Mouse (Mus musculus): ENCODE measurements around the gene Gm8871. TPM values are rescaled to one million over a fixed set of nuclear protein-coding genes. Genes with fewer than 3 reads are reported as not detected.

The Gm8871 gene
- polyA plus RNA-seq (2014; fragmentation: Illumina TruSeq; extraction: RNeasy Lipid Tissue Mini Kit (QIAGEN cat#74804)) = not detected

GRCm38 (mm10) chr5:10947505-10947904, at the start of gene Gm8871, which contains the start of gene Gm8857:
TSS of gene Gm8871 (plus strand) at chr5:10947805.
TSS of gene Gm8857 (plus strand) at chr5:10947807.

Other genes starting within 250 kb of the Gm8871 start
- gene Gm8857, start within 50 bp of the Gm8871 start, polyA plus RNA-seq (2014; fragmentation: Illumina TruSeq; extraction: RNeasy Lipid Tissue Mini Kit (QIAGEN cat#74804)) = not detected
- not detected for gene Gm8879, start 179.8 kb downstream of the Gm8871 start, polyA plus RNA-seq (2014; fragmentation: Illumina TruSeq; extraction: RNeasy Lipid Tissue Mini Kit (QIAGEN cat#74804))
- gene Gm5861, start 235.3 kb downstream of the Gm8871 start, polyA plus RNA-seq (2014; fragmentation: Illumina TruSeq; extraction: RNeasy Lipid Tissue Mini Kit (QIAGEN cat#74804)) = not detected

Measured in ovary, adult 10 weeks (tissue).